Mouse (Mus musculus) limb, embryonic 14.5 days (tissue): Measurements from ENCODE around the gene Metap1d. TPM values are rescaled to one million over a fixed set of nuclear protein-coding genes. Genes with fewer than 3 reads are reported as not detected.

Experiments
- ATAC-seq: fragments of 200-750 bp; cut with Nextera tagmentation; 2 replicates; pipeline ENCODE4 v1.8.0; 2017; ENCODE audit warnings: low read depth, moderate number of reproducible peaks, moderate TSS enrichment; ENCODE audit not compliant: low FRiP score
- DNase-seq: peaks from one replicate; pipeline ENCODE4 v3.0.0-alpha.2; 2015; ENCODE audit warnings: low spot score
- H3K27ac ChIP-seq: fragments of 300-500 bp; sonication (generic); replicated peaks from 2 replicates; pipeline ENCODE4 v1.5.1; 2014; ENCODE audit warnings: low read depth, mild to moderate bottlenecking, low read length, moderate library complexity, mixed read lengths
- H3K27me3 ChIP-seq: fragments of 300-500 bp; sonication (generic); 2 replicates; pipeline ENCODE4 v1.6.1; 2014; ENCODE audit warnings: low read length, mixed read lengths; ENCODE audit not compliant: control insufficient read depth, insufficient read depth
- H3K36me3 ChIP-seq: fragments of 300-500 bp; sonication (generic); 2 replicates; pipeline ENCODE4 v1.6.1; 2014; ENCODE audit warnings: mild to moderate bottlenecking, low read length, moderate library complexity, mixed read lengths; ENCODE audit not compliant: control insufficient read depth, insufficient read depth
- H3K4me1 ChIP-seq: fragments of 300-500 bp; sonication (generic); 2 replicates; pipeline ENCODE4 v1.6.1; 2014; ENCODE audit warnings: antibody characterized with exemption, low read length, mixed read lengths; ENCODE audit not compliant: control insufficient read depth, insufficient read depth
- H3K4me2 ChIP-seq: fragments of 300-500 bp; sonication (generic); replicated peaks from 2 replicates; pipeline ENCODE4 v1.6.1; 2014; ENCODE audit warnings: low read depth, mild to moderate bottlenecking, low read length, moderate library complexity; ENCODE audit not compliant: severe bottlenecking
- H3K4me3 ChIP-seq: fragments of 300-500 bp; sonication (generic); replicated peaks from 2 replicates; pipeline ENCODE4 v1.5.1; 2014; ENCODE audit warnings: low read length
- H3K9ac ChIP-seq: fragments of 300-500 bp; sonication (generic); 2 replicates; pipeline ENCODE4 v1.6.1; 2014; ENCODE audit warnings: mild to moderate bottlenecking, low read depth, low read length, moderate library complexity; ENCODE audit not compliant: severe bottlenecking
- H3K9me3 ChIP-seq: fragments of 300-500 bp; sonication (generic); 2 replicates; pipeline ENCODE4 v1.6.1; 2016; ENCODE audit warnings: low read length; ENCODE audit not compliant: control insufficient read depth
- POLR2A ChIP-seq: fragments of 200-500 bp; IDR thresholded peaks from 2 replicates; pipeline ENCODE4 v1.8.0; 2012; ENCODE audit warnings: inconsistent platforms, mild to moderate bottlenecking, moderate library complexity, borderline replicate concordance; ENCODE audit not compliant: insufficient read depth, insufficient read length; ENCODE audit errors: extremely low read depth
- WGBS: fragments of 180-500 bp; shearing (Covaris S2); extraction: QIAGEN DNeasy Blood & Tissue Kit; methylation state at CpG from one replicate; pipeline ENCODE4 v1.1.7; 2014; 5-methylcytosine and 5-hydroxymethylcytosine counted together
- polyA plus RNA-seq, 2 experiments: library from polyadenylated mRNA; depleted of rRNA in 1 of 2; stranded (reverse) in 1 of 2; unstranded in 1 of 2; fragments of >200 nt; fragmentation: Nextera tagmentation in 1 of 2; extraction: Ambion mirVana in 1 of 2; gene quantifications; 2 replicates each; pipeline versions ENCODE4 v1.2.1 to v1.2.3; 2012 to 2014

Gene Metap1d
- polyA plus RNA-seq, 2 experiments, result 44.3 to 86.8 TPM

- H3K27me3 ChIP-seq, result no peaks in the 10 kb centered on the region
- TF ChIP-seq POLR2A, result no peak
- H3K36me3 ChIP-seq, result 0 out of 2 replicates have a peak, but pooled peaks cover 5% of the 10 kb centered on the region
- H3K4me2 ChIP-seq, result no peak overlapping the region
- H3K9me3 ChIP-seq, result no peaks in the 10 kb centered on the region
- DNase-seq, result no peak
- WGBS, result 75% methylated on average over 9 of the region's 9 CpGs
- H3K4me3 ChIP-seq, result no peak overlapping the region
- H3K4me1 ChIP-seq, result no peaks in the 10 kb centered on the region
- ATAC-seq, result no peak
- no peak overlapping the region for H3K27ac ChIP-seq
- H3K9ac ChIP-seq, result no peak overlapping the region
Measured at GRCm38 (mm10) chr2:71512326-71512725, 59.2 kb downstream of the Metap1d start.

- no peak for TF ChIP-seq POLR2A
- Histone ChIP-seq H3K9me3 (no peaks in the 10 kb centered on the region), H3K4me3 (no peak overlapping the region), H3K9ac (no peak overlapping the region), H3K27ac (no peak overlapping the region), H3K4me1 (no peaks in the 10 kb centered on the region), H3K4me2 (no peak overlapping the region), H3K36me3 (0 out of 2 replicates have a peak, but pooled peaks cover 4% of the 10 kb centered on the region), H3K27me3 (peaks cover 3% of the 10 kb centered on the region; the same call in 1 of the 2 replicates)
- no peak for ATAC-seq
- 47% methylated on average over 4 of the region's 4 CpGs for WGBS
- DNase-seq, result no peak
Measured at GRCm38 (mm10) chr2:71516995-71517394, 63.9 kb downstream of the Metap1d start.

- Histone ChIP-seq H3K4me2 (no peak overlapping the region), H3K27ac (no peak overlapping the region), H3K36me3 (no peaks in the 10 kb centered on the region), H3K9me3 (no peaks in the 10 kb centered on the region), H3K27me3 (peaks cover 6% of the 10 kb centered on the region; the same call in 1 of the 2 replicates), H3K4me3 (no peak overlapping the region), H3K9ac (no peak overlapping the region), H3K4me1 (no peaks in the 10 kb centered on the region)
- ATAC-seq (no peak), DNase-seq (no peak)
- WGBS, result 67% methylated on average over 8 of the region's 8 CpGs
- TF ChIP-seq POLR2A, result no peak
Measured at GRCm38 (mm10) chr2:71517466-71518099, 64.5 kb downstream of the Metap1d start.

GRCm38 (mm10) chr2:71522871-71523270 is 69.8 kb downstream of the Metap1d start:
- Histone ChIP-seq H3K36me3 (no peaks in the 10 kb centered on the region), H3K27ac (no peak overlapping the region), H3K9ac (no peak overlapping the region), H3K4me2 (no peak overlapping the region), H3K4me3 (no peak overlapping the region), H3K9me3 (no peaks in the 10 kb centered on the region), H3K4me1 (no peaks in the 10 kb centered on the region), H3K27me3 (peaks cover 56% of the 10 kb centered on the region)
- no peak for DNase-seq
- no peak for ATAC-seq
- 72% methylated on average over 4 of the region's 4 CpGs for WGBS
- no peak for TF ChIP-seq POLR2A

GRCm38 (mm10) chr2:71523431-71523830 is 70.4 kb downstream of the Metap1d start:
- no peak for ATAC-seq
- TF ChIP-seq POLR2A, result no peak
- H3K4me1 ChIP-seq, result no peaks in the 10 kb centered on the region
- no peaks in the 10 kb centered on the region for H3K9me3 ChIP-seq
- peaks cover 61% of the 10 kb centered on the region for H3K27me3 ChIP-seq
- DNase-seq, result no peak
- H3K9ac ChIP-seq, result no peak overlapping the region
- no peak overlapping the region for H3K27ac ChIP-seq
- WGBS, result 47% methylated on average over 4 of the region's 4 CpGs
- H3K4me3 ChIP-seq, result no peak overlapping the region
- H3K36me3 ChIP-seq, result no peaks in the 10 kb centered on the region
- no peak overlapping the region for H3K4me2 ChIP-seq

- Histone ChIP-seq H3K36me3 (no peaks in the 10 kb centered on the region), H3K9ac (no peak overlapping the region), H3K4me3 (no peak overlapping the region), H3K4me1 (peaks cover 7% of the 10 kb centered on the region), H3K27ac (no peak overlapping the region), H3K9me3 (no peaks in the 10 kb centered on the region), H3K27me3 (peaks cover 75% of the 10 kb centered on the region), H3K4me2 (no peak overlapping the region)
- ATAC-seq (no peak), DNase-seq (no peak)
- WGBS, result 27% methylated on average over 13 of the region's 13 CpGs
- TF ChIP-seq POLR2A, result no peak
Measured at GRCm38 (mm10) chr2:71524763-71525162, 71.7 kb downstream of the Metap1d start.
